Mouse (Mus musculus): ENCODE measurements around the gene Gm21708. TPM values are rescaled to one million over a fixed set of nuclear protein-coding genes. Genes with fewer than 3 reads are reported as not detected.
"Not testable (repeated sequence)": the region's sequence is repeated elsewhere in the genome, so short reads cannot be mapped to it uniquely, and the experiment has no call there.

The Gm21708 gene
- total RNA-seq (2021) = not detected
- long read RNA-seq, experiment 1 = 0 reads
- long read RNA-seq, experiment 2 = 0 reads

DNA sequence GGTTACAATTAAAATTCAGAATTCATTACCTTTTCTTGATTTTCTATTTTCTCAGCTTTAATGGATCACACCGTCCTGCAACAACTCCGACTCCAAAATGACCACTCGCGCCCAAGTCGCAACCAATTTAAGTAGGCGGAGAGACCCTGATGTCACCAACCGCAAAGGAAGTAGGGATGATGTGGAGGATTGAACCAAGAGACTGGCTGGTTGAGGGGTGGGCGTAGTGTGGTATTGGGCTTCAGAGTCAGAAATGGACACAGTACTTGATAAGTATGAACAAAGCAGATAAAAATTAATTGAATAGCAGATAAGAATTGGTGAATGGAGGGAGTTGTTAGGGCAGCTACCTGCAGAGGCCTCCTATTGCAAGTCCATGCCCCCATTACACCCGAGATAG lies at the start of gene Gm21708, which contains the start of gene Gm21704:
Gm21708 (minus strand) TSS at position 101 of the 400 bp plus-strand sequence.
Gm21704 (minus strand) TSS at position 101 of the 400 bp plus-strand sequence.
- H3K4me3 ChIP-seq; intact Hi-C loops (cut with DNase I); H3K27ac ChIP-seq; DNase-seq (ENCODE audit: extremely low spot score in 1 of 2, low spot score in 2 of 2): not testable (repeated sequence)

Other genes starting within 250 kb of the Gm21708 start
- gene Gm21677, start 103.7 kb downstream of the Gm21708 start, total RNA-seq (2021) = not detected
- not detected for gene Gm21693, start 64.8 kb downstream of the Gm21708 start, total RNA-seq (2021)
- gene Gm21704, start within 50 bp of the Gm21708 start, total RNA-seq (2021) = not detected